Mouse (Mus musculus) spleen, adult 2 months (tissue): Measurements from ENCODE around the gene Tmem160.

Experiments
- CTCF ChIP-seq: fragments of 200-500 bp; IDR thresholded peaks from 2 replicates; pipeline ENCODE4 v1.5.1; 2011; ENCODE audit warnings: mild to moderate bottlenecking, inconsistent platforms; ENCODE audit not compliant: insufficient read depth, insufficient read length, insufficient replicate concordance; ENCODE audit errors: extremely low read depth
- POLR2A ChIP-seq: fragments of 200-500 bp; IDR thresholded peaks from 2 replicates; pipeline ENCODE4 v1.6.1; 2011; ENCODE audit warnings: low read depth, low read length, inconsistent platforms

DNA sequence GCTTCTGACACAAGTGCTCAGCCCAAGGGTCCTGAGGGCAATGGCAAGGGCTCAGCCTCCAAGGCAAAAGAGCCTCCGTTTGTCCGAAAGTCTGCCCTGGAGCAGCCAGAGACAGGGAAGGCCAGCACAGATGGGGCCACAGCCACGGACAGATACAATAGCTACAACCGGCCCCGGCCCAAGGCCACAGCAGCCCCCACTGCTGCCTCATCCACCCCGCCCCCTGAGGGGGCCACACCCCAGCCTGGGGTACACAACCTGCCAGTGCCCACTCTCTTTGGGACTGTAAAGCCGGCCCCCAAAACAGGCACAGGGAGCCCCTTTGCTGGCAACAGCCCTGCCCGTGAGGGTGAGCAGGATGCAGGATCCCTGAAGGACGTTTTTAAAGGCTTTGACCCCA lies 17.5 kb upstream of the Tmem160 start:
- TF ChIP-seq CTCF (no peak), POLR2A (no peak)
